Mouse (Mus musculus) bone marrow macrophage, adult 2 months (primary cell): Measurements from ENCODE around the gene Ncf2.

Source experiments
- CTCF ChIP-seq: IDR thresholded peaks from 2 replicates; pipeline ENCODE4 v1.5.1; 2012; ENCODE audit warnings: low read depth, mild to moderate bottlenecking, low read length, moderate library complexity
- POLR2A ChIP-seq: IDR thresholded peaks from 2 replicates; pipeline ENCODE4 v1.6.1; 2012; ENCODE audit warnings: mild to moderate bottlenecking, low read depth, low read length, borderline replicate concordance

- no peak for TF ChIP-seq POLR2A
- TF ChIP-seq CTCF, result no peak
Measured at GRCm38 (mm10) chr1:152786953-152787352, 13.0 kb upstream of the Ncf2 start.
